Mouse (Mus musculus) ovary, adult 18-20 months (tissue): Measurements from ENCODE around the gene Dpagt1.
A peak's percentile ranks its signal among the peaks of the same experiment; 100 is the strongest.
"Not testable (repeated sequence)": the region's sequence is repeated elsewhere in the genome, so short reads cannot be mapped to it uniquely, and the experiment has no call there.

Experiments used
- DNase-seq: peaks from one replicate; pipeline ENCODE4 v3.0.0; 2022; ENCODE audit warnings: low spot score, mixed read lengths

Gene Dpagt1

DNA sequence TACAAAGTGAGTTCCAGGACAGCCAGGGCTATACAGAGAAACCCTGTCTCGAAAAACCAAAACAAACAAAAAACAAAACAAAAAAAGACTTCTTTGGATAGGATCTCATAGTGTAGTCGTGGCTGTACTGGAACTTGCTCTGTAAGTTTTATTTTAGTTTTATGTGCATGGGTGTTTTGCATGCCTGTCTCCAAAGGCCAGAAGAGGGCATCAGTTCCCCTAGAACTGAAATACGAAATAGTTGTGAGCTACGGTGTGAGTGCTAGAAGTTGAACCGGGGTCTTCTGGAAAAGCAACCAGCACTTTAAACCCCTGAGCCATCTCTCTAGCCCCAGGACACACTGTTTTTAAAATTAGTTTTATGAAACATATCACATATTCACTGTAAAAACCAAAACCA is 12.8 kb downstream of the Dpagt1 start:
- no peak for DNase-seq

GRCm38 (mm10) chr9:44341487-44341886 is 15.7 kb downstream of the Dpagt1 start:
- no peak for DNase-seq

DNA sequence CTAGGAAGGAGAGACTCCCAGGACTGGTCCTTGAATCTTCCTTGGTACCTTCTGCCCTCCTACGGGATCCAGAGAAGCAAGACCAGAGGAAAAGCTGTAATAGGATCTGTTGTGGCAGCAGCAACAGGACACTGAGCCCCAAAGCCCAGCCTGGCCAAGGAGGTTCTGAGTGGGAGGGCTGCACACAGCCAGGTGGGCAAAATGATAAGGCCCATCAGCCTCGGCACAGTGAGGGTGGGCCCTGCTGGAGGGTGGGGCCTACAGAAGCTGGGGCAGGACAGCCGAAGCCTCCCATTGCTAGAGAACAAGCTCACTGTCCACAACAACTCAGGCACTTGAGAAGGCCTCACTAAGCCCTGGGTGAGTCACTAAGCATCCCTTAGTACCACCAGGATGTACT is 16.4 kb downstream of the Dpagt1 start:
- DNase-seq = no peak

- no peak for DNase-seq
Measured at GRCm38 (mm10) chr9:44342605-44343004, 16.8 kb downstream of the Dpagt1 start.

- DNase-seq = peak; percentile 68
Measured at GRCm38 (mm10) chr9:44343290-44343689, 17.5 kb downstream of the Dpagt1 start.

- peak; percentile 85 for DNase-seq
Measured at GRCm38 (mm10) chr9:44343781-44344421, 18.1 kb downstream of the Dpagt1 start, which contains the start of gene Hmbs. Hmbs (minus strand) TSS chr9:44344228.

GRCm38 (mm10) chr9:44345570-44346433 is 20.0 kb downstream of the Dpagt1 start:
- no peak for DNase-seq

DNA sequence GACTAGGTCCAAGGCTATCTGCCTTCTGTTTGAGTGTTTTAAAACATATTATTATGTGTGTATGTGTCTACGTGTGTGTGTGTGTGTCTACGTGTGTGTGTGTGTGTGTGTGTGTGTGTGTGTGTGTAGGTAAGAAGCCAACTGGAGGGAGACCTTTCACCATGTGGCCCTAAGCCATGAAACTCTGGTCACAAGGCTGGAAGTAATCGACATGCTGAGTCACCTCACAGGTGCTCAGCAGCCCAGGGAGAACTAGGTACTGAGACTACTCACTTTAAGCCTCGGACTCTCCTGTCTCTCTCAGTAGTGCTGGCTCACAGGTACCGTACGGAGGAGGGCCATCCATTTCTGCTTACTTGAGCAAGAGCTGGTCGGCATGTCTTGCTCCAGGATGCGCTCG is 21.3 kb downstream of the Dpagt1 start:
- no peak for DNase-seq

GRCm38 (mm10) chr9:44347621-44348020 is 21.8 kb downstream of the Dpagt1 start:
- DNase-seq = no peak

GRCm38 (mm10) chr9:44348546-44348945 is 22.7 kb downstream of the Dpagt1 start:
- no peak for DNase-seq

DNA sequence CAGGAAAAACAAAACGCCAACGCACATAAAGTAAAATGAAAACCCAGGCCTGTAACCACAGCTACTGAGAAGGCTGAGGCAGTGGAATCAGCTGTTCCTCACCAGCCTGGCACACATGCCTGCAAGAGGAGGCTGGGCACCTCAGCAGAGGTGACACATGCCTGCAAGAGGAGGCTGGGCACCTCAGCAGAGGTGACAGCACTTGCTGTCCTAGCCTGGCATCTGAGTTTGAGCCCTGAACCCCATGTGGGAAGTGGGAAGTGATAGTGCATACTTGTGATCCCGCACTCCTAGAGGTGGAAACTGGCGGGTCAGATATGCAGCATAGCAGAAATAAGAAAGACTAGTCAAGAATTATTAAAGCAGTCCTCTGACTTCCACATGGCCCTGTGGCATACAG is 25.6 kb downstream of the Dpagt1 start:
- no peak for DNase-seq

GRCm38 (mm10) chr9:44352337-44352736 is 26.5 kb downstream of the Dpagt1 start:
- DNase-seq = no peak

GRCm38 (mm10) chr9:44353142-44353541 is 27.3 kb downstream of the Dpagt1 start:
- DNase-seq = no peak

- no peak for DNase-seq
Measured at GRCm38 (mm10) chr9:44357207-44357606, 31.4 kb downstream of the Dpagt1 start.

DNA sequence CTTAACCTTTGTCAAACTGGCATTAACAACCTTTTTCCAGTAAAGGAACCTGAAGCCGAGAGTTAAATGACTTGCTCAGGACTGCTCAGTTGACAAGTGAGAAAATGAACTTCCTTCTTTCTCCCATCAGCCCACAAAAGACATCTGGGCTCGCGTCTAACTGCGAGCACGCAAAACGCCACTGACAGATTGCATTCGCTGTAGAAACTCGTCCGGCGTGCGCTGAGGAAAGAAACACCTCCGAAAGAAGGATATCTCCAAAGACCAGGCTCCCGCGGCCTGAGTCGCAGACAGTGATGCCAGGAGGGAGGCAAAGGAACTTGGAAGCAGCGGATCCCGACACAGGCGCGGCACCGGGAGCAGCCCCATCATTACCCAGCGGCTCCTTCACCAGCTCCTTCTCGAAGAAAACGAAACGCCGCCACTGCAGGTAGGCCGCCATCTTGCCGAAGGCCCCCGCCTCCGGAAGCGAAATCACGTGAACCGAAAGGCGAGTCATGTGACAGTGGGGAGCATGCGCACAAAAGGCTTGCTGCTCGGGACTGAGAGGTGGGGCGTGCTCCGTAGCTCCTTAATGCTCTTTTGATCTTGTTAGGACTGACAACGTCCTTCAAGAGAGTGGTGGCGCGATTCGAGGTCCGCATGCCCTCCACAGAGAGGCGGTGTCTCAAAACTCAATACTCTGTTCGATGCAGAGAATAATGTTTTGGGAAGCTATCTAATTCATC is 35.5 kb downstream of the Dpagt1 start, which contains the start of gene Vps11:
Gene Vps11 (minus strand): TSS at position 481 of the 728 bp plus-strand sequence.
- peak; percentile 91 for DNase-seq

DNA sequence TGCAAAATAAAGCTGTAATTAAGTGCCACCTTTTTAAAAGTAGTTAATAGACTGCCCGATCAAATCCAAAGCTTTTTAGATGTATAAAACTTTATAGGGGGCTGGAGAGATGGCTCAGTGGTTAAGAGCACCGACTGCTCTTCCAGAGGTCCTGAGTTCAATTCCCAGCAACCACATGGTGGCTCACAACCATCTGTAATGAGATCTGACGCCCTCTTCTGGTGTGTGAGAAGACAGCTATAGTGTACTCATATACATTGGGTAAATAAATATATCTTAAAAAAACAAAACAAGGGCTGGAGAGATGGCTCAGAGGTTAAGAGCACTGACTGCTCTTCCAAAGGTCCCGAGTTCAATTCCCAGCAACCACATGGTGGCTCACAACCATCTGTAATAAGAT is 36.1 kb downstream of the Dpagt1 start:
- not testable (repeated sequence) for DNase-seq

DNA sequence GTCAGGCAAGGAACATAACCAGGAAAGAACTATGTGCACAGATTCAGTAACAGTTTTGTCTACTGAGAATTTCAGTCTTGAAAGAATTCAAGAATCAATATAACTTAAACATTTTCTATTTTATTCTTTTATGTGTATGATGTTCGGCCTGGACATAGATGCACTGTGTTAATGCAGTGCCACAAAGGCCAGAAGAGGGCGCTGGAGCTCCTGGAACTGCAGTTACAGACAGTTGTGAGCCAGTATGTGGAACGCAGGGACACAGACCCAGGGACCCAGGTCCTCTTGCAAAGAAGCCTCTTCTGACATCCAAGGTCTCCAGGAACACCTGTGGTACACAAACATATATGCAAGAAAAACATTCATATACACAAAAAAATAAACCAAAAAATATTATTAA is 38.7 kb downstream of the Dpagt1 start:
- no peak for DNase-seq

DNA sequence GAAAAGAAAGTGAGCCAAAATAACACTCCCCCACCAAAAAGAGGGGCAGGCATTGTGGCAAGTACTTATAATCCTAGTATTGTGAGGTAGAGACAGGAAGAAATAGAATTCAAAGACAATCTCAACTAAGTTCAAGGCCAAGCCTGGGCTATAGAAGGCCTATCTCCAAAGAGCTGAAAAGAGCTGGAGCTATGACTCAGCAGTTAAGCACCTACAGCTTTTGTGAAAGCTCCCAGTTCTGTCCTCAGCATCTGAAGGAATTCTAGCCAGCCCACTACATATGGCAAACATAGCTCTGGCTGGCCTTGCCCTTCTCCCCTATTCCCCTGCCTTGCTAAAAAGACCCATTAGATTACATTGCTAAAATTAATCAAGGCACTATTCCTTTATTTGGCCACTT is 47.6 kb downstream of the Dpagt1 start:
- no peak for DNase-seq

DNA sequence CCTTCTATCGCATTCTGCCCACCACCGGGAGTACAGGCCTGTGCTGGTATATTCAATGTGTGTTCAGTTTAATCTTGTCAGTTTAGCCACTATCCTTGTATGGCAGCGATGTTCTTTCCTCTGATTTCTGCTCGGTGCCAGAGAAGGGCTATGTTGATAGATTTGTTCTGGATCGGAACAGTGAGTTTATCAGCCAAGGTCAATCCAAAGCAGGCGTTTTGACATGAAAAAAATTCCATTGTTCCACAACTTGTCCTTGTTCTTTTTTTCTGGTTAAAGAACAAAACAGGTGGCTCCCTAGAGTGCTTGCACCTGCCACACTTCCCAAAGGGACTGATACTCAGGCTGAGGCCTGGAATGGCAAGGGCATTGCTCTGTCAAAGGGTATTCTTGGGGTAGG is 50.3 kb downstream of the Dpagt1 start:
- DNase-seq = no peak

GRCm38 (mm10) chr9:44377335-44377734 is 51.5 kb downstream of the Dpagt1 start:
- DNase-seq = not testable (repeated sequence)

DNA sequence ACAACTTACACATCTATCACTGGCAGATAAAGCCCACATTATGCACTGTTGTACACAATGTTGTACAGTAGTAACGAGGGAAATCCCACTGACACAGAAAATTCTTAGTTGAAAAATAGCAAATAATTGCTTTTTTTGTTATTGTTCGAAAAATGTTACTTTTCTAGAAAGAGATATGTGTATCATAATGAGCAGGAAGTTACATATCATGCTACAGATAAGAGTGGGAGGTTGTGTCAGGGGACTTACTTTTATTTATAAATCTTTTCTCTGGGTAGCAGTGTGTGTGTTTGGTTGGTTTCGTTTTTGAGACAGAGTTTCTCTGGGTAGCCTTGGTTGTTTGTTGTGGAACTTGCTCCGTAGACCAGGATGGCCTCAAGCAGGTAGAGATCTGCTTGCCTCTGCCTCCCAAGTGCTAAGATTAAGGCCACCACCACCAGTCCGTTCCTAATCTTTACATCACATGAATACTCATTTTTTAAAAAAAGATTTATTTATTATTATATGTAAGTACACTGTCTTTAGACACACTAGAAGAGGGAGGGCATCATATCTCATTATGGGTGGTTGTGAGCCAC is 52.4 kb downstream of the Dpagt1 start:
- DNase-seq = no peak
